Comparison of ENCODE assay signal across 8 mouse cellular contexts in the genomic region with DNA sequence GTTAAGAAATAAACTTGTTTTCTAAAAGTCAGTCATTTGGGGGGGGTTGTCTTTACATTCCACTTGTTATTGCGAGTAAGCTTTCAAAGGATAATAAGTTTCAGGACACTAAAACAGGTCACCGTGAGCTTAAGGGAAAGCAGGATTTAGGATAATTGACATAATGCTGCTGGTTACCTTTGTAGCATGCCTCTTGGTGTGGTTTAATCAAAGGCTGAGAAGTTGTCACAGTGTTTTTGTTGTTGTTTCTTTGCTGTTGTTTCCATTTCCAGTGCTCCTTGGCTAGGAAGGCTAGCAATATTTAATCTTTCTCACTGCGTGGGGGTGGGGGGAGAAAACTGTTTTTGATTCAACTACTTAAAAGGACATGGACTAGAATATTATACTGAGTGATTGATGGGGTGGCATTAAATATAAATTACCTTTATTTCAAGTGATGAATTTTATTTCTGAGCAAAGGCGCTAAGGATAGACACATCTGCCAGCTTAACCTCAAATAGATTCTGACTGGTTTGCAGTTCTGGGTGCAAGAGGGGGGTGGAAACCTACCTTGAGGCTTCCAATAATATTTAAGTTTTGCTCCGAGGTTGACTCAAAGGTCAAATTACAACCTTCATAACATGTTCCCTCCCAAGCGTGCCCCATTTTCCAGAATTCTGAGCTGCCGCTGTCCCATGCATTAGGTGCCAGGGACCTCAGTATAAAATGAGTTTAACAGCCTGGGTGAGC. TPM values are rescaled to one million over a fixed set of nuclear protein-coding genes. Genes with fewer than 3 reads are reported as not detected.
DNase-seq lines count a peak whose midpoint lies in the region.

No protein-coding gene starts in this region.

- 52% methylated on average over 7 of the region's 7 CpGs for WGBS in heart, embryonic 10.5 days
- 49% methylated on average over 7 of the region's 7 CpGs for WGBS in midbrain, embryonic 10.5 days

- H3K4me3 ChIP-seq in heart, embryonic 10.5 days: peak overlapping the region; percentile 93
- H3K4me3 ChIP-seq in midbrain, embryonic 10.5 days: peak overlapping the region; percentile 98

- H3K4me1 ChIP-seq in heart, embryonic 10.5 days: peaks cover 39% of the 10 kb centered on the region
- peaks cover 53% of the 10 kb centered on the region for H3K4me1 ChIP-seq in midbrain, embryonic 10.5 days

- no peaks in the 10 kb centered on the region; the same call in 1 of the 2 replicates for H3K36me3 ChIP-seq in heart, embryonic 10.5 days
- H3K36me3 ChIP-seq in midbrain, embryonic 10.5 days: peaks cover 20% of the 10 kb centered on the region

- peak overlapping the region; percentile 97; the same call in 1 of the 2 replicates for H3K27ac ChIP-seq in heart, embryonic 10.5 days
- H3K27ac ChIP-seq in midbrain, embryonic 10.5 days (replicated peaks): no peak overlapping the region

- no peaks in the 10 kb centered on the region for H3K9me3 ChIP-seq in heart, embryonic 10.5 days
- H3K9me3 ChIP-seq in midbrain, embryonic 10.5 days (replicated peaks): no peaks in the 10 kb centered on the region

- DNase-seq in heart, embryonic 10.5 days (ENCODE audit: low spot score): no peak
- DNase-seq in heart, postnatal 25 days (ENCODE audit: low spot score): no peak
- DNase-seq in cerebellum, postnatal 14 days: peak; percentile 6 to 32
- DNase-seq in induced T-regulatory cell, adult 2 months (ENCODE audit: low read depth): peak; percentile 20
- DNase-seq in midbrain, embryonic 10.5 days (ENCODE audit: low spot score): no peak
- DNase-seq in frontal cortex, postnatal 25 days (ENCODE audit: low spot score in 2 of 2): no peak
- no peak for DNase-seq in B cell, adult 2 months
- DNase-seq in thymus, postnatal 0 days (ENCODE audit: low spot score): no peak

- H3K27me3 ChIP-seq in heart, embryonic 10.5 days (ENCODE audit: insufficient read depth, poor library complexity, severe bottlenecking): no peaks in the 10 kb centered on the region
- no peaks in the 10 kb centered on the region for H3K27me3 ChIP-seq in midbrain, embryonic 10.5 days (ENCODE audit: low read depth, poor library complexity, severe bottlenecking)

- intact Hi-C loops in heart, postnatal 25 days (cut with DNase I): loop anchor here (2.0 to 10.0 kb wide), 5 partner anchors 361 to 1381 kb away; no protein-coding TSS in a partner anchor

RNA-seq across cellular contexts. Expression of a gene that starts 2.8 kb away (rescaled TPM):
- 40.4 and 60.1 TPM in 2 replicates for polyA plus RNA-seq in heart, embryonic 10.5 days (2016; fragmentation: Nextera tagmentation; extraction: Ambion mirVana)
- 10 to 100 TPM; 42.8 to 47.9 TPM for total RNA-seq in heart, postnatal 25 days (2021)
- 59.6 and 60.1 TPM in 2 replicates for polyA plus RNA-seq in midbrain, embryonic 10.5 days (2016; fragmentation: Nextera tagmentation; extraction: Ambion mirVana)
- 17.7 and 19.9 TPM in 2 replicates for polyA plus RNA-seq in thymus, postnatal 0 days (2015; fragmentation: Nextera tagmentation; extraction: Ambion mirVana)

Comparison
In these comparisons a context has a peak if more than half of its experiments do, and no peak if none do; other contexts are left out.
1. DNase-seq: peak in cerebellum, postnatal 14 days (2 of 2) and induced T-regulatory cell, adult 2 months (single experiment); none in heart, embryonic 10.5 days (single experiment), heart, postnatal 25 days (single experiment), midbrain, embryonic 10.5 days (single experiment), frontal cortex, postnatal 25 days (0 of 2), B cell, adult 2 months (0 of 2) and thymus, postnatal 0 days (single experiment).